Mouse (Mus musculus) kidney, postnatal 0 days (tissue): ENCODE data around the gene Tssk3. TPM values are rescaled to one million over a fixed set of nuclear protein-coding genes. Genes with fewer than 3 reads are reported as not detected.

ENCODE experiments used
- ATAC-seq: fragments of 200-750 bp; cut with Nextera tagmentation; replicated peaks from 2 replicates; pipeline ENCODE4 v1.8.0; 2017; ENCODE audit warnings: low read depth, moderate number of reproducible peaks, moderate TSS enrichment, moderate library complexity; ENCODE audit not compliant: low FRiP score
- DNase-seq: peaks from one replicate; pipeline ENCODE4 v3.0.0-alpha.2; 2016; ENCODE audit warnings: low spot score
- H3K27ac ChIP-seq: fragments of 300-500 bp; sonication (generic); 2 replicates; pipeline ENCODE4 v1.5.1; 2014; ENCODE audit warnings: mild to moderate bottlenecking
- H3K27me3 ChIP-seq: fragments of 300-500 bp; sonication (generic); 2 replicates; pipeline ENCODE4 v1.6.1; 2014; ENCODE audit warnings: low read length, mixed read lengths; ENCODE audit not compliant: insufficient read depth
- H3K36me3 ChIP-seq: fragments of 300-500 bp; sonication (generic); 2 replicates; pipeline ENCODE4 v1.6.1; 2014; ENCODE audit warnings: low read length, mixed read lengths; ENCODE audit not compliant: insufficient read depth
- H3K4me1 ChIP-seq: fragments of 300-500 bp; sonication (generic); replicated peaks from 2 replicates; pipeline ENCODE4 v1.6.1; 2014; ENCODE audit warnings: antibody characterized with exemption, low read length, mixed read lengths; ENCODE audit not compliant: insufficient read depth
- H3K4me2 ChIP-seq: fragments of 300-500 bp; sonication (generic); 2 replicates; pipeline ENCODE4 v1.6.1; 2014; ENCODE audit warnings: mild to moderate bottlenecking, low read length, moderate library complexity, mixed read lengths
- H3K4me3 ChIP-seq: fragments of 300-500 bp; sonication (generic); replicated peaks from 2 replicates; pipeline ENCODE4 v1.5.1; 2014; ENCODE audit warnings: low read depth, low read length
- H3K9ac ChIP-seq: fragments of 300-500 bp; sonication (generic); 2 replicates; pipeline ENCODE4 v1.6.1; 2014; ENCODE audit warnings: low read depth, low read length
- H3K9me3 ChIP-seq: fragments of 300-500 bp; sonication (generic); replicated peaks from 2 replicates; pipeline ENCODE4 v1.6.1; 2016; ENCODE audit warnings: low read length, inconsistent platforms, mixed read lengths
- CTCF ChIP-seq: IDR thresholded peaks from 2 replicates; pipeline ENCODE4 v1.5.1; 2016; ENCODE audit warnings: antibody characterized with exemption, low read depth, mild to moderate bottlenecking, moderate library complexity
- WGBS: fragments of 180-500 bp; shearing (Covaris S2); extraction: QIAGEN DNeasy Blood & Tissue Kit; methylation state at CpG from one replicate; pipeline ENCODE4 v1.1.7; 2014; 5-methylcytosine and 5-hydroxymethylcytosine counted together
- polyA plus RNA-seq: library from polyadenylated mRNA; unstranded; fragments of >200 nt; fragmentation: Nextera tagmentation; extraction: Ambion mirVana; gene quantifications from 2 replicates; pipeline ENCODE4 v1.2.1, GENCODE M21; 2015

Tssk3 gene
- polyA plus RNA-seq, 1 experiment from 2014 or later, result not detected

DNA sequence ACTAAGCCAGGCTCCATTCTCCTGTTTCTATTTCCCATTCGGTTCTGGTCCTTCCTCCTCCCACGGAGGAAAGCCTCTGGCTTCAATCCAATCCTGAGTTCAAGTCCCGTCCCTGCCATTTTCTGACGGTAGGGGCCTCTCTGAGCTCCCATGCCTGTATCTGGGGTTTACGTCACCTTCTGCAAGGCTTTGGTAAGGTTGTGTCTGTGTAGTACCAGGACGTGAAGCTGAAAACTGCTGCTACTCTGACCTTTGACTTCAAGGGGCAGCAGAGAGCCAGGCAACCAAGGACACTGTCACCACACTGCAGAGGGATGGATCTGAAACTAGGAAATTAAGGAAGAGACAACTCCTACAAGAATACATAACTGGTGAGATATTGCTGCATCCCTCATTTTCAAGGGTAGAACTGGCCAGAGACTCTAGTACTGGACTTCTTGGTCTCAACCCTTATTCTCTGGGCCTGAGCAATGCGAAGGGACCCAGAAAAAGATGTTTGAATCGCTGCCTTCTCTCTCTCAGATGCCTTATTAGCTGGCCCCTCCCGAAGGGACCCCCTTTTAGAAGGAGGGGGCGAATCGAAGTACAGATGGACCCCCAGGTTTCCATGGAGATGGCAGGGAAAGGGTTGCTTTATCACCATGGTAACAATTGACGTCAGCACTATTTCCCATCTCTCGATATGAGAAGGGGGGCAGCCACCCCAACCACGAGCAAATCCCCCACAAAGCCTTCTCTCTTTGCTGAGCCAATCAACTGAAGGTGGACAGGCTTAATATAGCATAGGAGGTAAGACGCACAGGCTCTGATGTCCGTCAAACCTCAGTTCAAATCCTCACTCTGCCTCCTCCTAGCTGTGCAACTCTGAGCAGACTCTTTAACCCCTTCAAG is 5.1 kb upstream of the Tssk3 start:
- H3K4me3 ChIP-seq, result no peak overlapping the region
- no peaks in the 10 kb centered on the region for H3K36me3 ChIP-seq
- 35% methylated on average over 16 of the region's 16 CpGs for WGBS
- peak overlapping the region; percentile 68; the same call in 1 of the 2 replicates for H3K27ac ChIP-seq
- ATAC-seq, result no peak
- H3K27me3 ChIP-seq, result no peaks in the 10 kb centered on the region
- peak; percentile 35 for DNase-seq
- no peak overlapping the region for H3K9ac ChIP-seq
- no peak overlapping the region for H3K4me2 ChIP-seq
- peak; percentile 46; the same call in 1 of the 2 replicates for TF ChIP-seq CTCF
- peaks cover 12% of the 10 kb centered on the region for H3K4me1 ChIP-seq
- H3K9me3 ChIP-seq, result no peaks in the 10 kb centered on the region

DNA sequence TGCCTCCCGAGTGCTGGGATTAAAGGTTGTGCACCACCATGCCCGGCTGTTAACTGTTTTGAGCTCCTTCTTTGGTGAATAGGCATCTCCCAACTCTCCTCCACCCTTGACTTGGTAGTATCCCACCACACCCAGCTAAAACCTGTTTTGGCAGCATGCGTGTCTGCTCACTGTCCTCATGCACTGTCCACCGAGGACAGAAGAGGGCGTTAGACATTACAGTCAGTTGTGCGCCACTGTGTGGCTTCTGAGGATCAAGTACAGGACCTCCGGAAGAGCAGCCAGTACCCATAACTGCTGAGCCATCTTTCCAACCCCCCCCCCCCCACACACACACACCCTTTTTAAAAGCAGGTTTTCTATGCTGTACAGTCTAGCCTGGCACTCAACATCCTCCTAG is 3.9 kb upstream of the Tssk3 start:
- 72% methylated on average over 6 of the region's 7 CpGs for WGBS
- Histone ChIP-seq H3K9ac (no peak overlapping the region), H3K27me3 (no peaks in the 10 kb centered on the region), H3K4me1 (peaks cover 15% of the 10 kb centered on the region), H3K4me2 (no peak overlapping the region), H3K27ac (no peak overlapping the region), H3K9me3 (no peaks in the 10 kb centered on the region), H3K36me3 (no peaks in the 10 kb centered on the region), H3K4me3 (no peak overlapping the region)
- DNase-seq, result no peak
- ATAC-seq, result no peak
- TF ChIP-seq CTCF, result peak; percentile 47

DNA sequence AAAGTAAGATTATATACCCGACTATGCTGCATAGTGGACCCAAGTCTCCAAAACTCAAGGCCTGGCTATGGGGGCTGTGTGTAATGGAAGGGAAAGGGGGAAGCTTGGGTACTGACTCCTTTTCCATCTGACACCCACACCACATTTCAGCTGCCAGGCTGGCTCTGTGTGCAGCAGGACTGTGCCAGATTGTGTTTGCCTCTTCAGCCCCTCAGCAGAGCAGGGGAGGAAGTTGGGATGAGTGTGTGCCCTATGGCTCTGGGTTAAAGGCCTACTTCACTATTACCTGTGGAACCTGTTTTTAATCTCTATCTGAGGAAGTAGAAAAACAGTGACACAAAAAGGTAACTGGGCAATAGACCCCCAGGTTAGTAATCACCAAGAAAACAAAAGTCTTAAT is 9.7 kb downstream of the Tssk3 start:
- ATAC-seq, result no peak
- peaks cover 41% of the 10 kb centered on the region for H3K36me3 ChIP-seq
- H3K9ac ChIP-seq, result no peak overlapping the region
- no peak for TF ChIP-seq CTCF
- no peaks in the 10 kb centered on the region for H3K9me3 ChIP-seq
- no peaks in the 10 kb centered on the region for H3K4me1 ChIP-seq
- H3K4me3 ChIP-seq, result no peak overlapping the region
- no peak overlapping the region for H3K27ac ChIP-seq
- H3K27me3 ChIP-seq, result no peaks in the 10 kb centered on the region
- WGBS, result 87% methylated on average over 1 of the region's 1 CpGs
- H3K4me2 ChIP-seq, result no peak overlapping the region
- no peak for DNase-seq

DNA sequence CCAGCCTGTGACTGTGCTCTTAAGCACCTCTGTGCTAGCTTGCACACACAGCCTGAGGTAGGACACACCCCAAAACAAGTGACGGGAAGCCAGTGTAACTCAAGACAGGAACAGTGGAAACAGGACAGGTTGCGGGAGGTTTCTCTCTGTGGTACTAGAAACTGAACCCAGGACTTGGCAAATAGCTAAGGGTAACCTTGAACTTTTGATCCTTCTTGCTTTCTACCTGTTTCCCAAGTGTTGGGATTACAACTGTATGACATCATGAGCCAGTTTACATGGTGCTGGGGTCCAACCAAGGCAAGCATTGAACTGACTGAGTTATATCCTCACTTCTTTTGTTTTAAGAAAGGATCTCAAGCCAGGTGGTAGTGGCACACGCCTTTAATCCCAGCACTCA is 11.0 kb downstream of the Tssk3 start:
- no peak for TF ChIP-seq CTCF
- Histone ChIP-seq H3K27me3 (no peaks in the 10 kb centered on the region), H3K4me1 (no peaks in the 10 kb centered on the region), H3K9me3 (no peaks in the 10 kb centered on the region), H3K27ac (no peak overlapping the region), H3K4me3 (no peak overlapping the region), H3K4me2 (no peak overlapping the region), H3K9ac (no peak overlapping the region), H3K36me3 (peaks cover 37% of the 10 kb centered on the region)
- 88% methylated on average over 3 of the region's 3 CpGs for WGBS
- no peak for DNase-seq
- ATAC-seq, result no peak

DNA sequence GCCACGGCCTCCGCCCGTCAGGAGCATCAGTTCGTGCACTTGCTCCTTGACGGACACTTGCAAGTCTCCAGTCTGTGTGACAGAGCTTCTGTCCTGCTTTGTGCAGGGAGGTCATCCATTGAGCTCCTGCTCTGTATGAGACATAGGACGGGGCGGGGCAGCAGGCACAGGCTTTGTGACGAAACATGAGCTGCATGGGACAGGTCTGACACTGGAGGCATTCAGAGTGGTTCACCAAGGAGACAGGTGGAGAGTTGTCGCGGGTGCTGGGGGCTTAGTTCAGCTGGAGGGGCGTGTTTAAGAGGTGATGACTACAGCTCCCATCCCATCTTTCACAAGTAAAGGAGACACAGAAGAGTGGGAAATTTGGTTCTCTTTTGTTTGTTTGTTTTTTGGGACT is 14.8 kb downstream of the Tssk3 start:
- no peaks in the 10 kb centered on the region for H3K4me1 ChIP-seq
- no peak overlapping the region for H3K4me2 ChIP-seq
- peaks cover 51% of the 10 kb centered on the region for H3K36me3 ChIP-seq
- TF ChIP-seq CTCF, result no peak
- DNase-seq (no peak), ATAC-seq (no peak)
- H3K27me3 ChIP-seq, result no peaks in the 10 kb centered on the region
- WGBS, result 93% methylated on average over 11 of the region's 11 CpGs
- no peak overlapping the region for H3K9ac ChIP-seq
- no peaks in the 10 kb centered on the region for H3K9me3 ChIP-seq
- H3K4me3 ChIP-seq, result no peak overlapping the region
- H3K27ac ChIP-seq, result no peak overlapping the region

DNA sequence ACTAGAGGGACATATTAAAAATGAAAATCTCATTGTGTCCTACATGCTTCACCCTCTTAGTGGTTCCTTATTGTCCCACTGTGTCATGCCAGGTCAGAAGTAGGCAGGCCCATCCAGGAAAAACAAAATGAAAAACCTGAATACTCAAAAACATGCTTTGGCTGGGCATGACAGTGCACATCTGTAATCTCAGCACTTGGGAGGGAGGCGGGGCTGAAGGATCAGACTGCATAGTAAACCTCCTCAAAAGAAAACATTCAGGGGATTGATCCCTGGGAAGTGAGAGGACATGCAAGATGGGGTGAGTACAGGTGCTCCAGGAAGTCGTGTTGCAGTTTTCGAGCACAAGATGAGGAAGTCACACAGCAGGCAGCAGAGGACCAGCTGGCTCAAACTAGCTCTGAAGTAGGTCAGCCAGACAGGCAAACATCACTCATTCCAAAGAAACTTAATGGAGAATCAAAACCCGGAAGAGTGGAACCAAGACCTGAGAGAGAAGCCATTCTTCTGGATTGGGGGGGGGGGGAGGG is 26.5 kb downstream of the Tssk3 start:
- H3K4me1 ChIP-seq, result peaks cover 5% of the 10 kb centered on the region
- no peak overlapping the region for H3K4me3 ChIP-seq
- 78% methylated on average over 4 of the region's 4 CpGs for WGBS
- DNase-seq (no peak), ATAC-seq (no peak)
- TF ChIP-seq CTCF, result no peak
- no peaks in the 10 kb centered on the region for H3K9me3 ChIP-seq
- H3K27me3 ChIP-seq, result no peaks in the 10 kb centered on the region
- no peak overlapping the region for H3K9ac ChIP-seq
- H3K36me3 ChIP-seq, result peaks cover 40% of the 10 kb centered on the region
- H3K27ac ChIP-seq, result no peak overlapping the region
- no peak overlapping the region for H3K4me2 ChIP-seq
